Mouse (Mus musculus): ENCODE results near the gene Tbc1d7. TPM values are rescaled to one million over a fixed set of nuclear protein-coding genes. Genes with fewer than 3 reads are reported as not detected.

Tbc1d7 gene
- polyA plus RNA-seq, 1 experiment from 2014 or later, result 87.6 TPM

- no peak for ATAC-seq
- WGBS, result 78% methylated on average over 7 of the region's 7 CpGs
- Histone ChIP-seq H3K4me3 (replicated peaks) (no peak overlapping the region), H3K4me2 (replicated peaks) (no peak overlapping the region), H3K9me3 (no peaks in the 10 kb centered on the region), H3K36me3 (no peaks in the 10 kb centered on the region), H3K27me3 (no peaks in the 10 kb centered on the region), H3K27ac (no peak overlapping the region), H3K9ac (replicated peaks) (no peak overlapping the region), H3K4me1 (replicated peaks) (peaks cover 4% of the 10 kb centered on the region)
Observed at GRCm38 (mm10) chr13:43193266-43193665, 22.0 kb upstream of the Tbc1d7 start.

GRCm38 (mm10) chr13:43191741-43192192 is 20.5 kb upstream of the Tbc1d7 start:
- Histone ChIP-seq H3K4me3 (replicated peaks) (no peak overlapping the region), H3K9me3 (no peaks in the 10 kb centered on the region), H3K27me3 (no peaks in the 10 kb centered on the region), H3K4me1 (replicated peaks) (peaks cover 4% of the 10 kb centered on the region), H3K4me2 (replicated peaks) (peak overlapping the region; percentile 30), H3K27ac (no peak overlapping the region), H3K9ac (replicated peaks) (no peak overlapping the region), H3K36me3 (no peaks in the 10 kb centered on the region)
- WGBS, result 13% methylated on average over 14 of the region's 14 CpGs
- no peak for ATAC-seq

GRCm38 (mm10) chr13:43191290-43191689 is 20.0 kb upstream of the Tbc1d7 start:
- H3K27ac ChIP-seq, result no peak overlapping the region
- WGBS, result 26% methylated on average over 2 of the region's 2 CpGs
- H3K36me3 ChIP-seq, result no peaks in the 10 kb centered on the region
- H3K4me2 ChIP-seq (replicated peaks), result peak overlapping the region; percentile 30; the same call in 1 of the 2 replicates
- no peak for ATAC-seq
- H3K9me3 ChIP-seq, result no peaks in the 10 kb centered on the region
- H3K27me3 ChIP-seq, result no peaks in the 10 kb centered on the region
- H3K4me3 ChIP-seq (replicated peaks), result no peak overlapping the region
- H3K4me1 ChIP-seq (replicated peaks), result peaks cover 4% of the 10 kb centered on the region
- no peak overlapping the region for H3K9ac ChIP-seq (replicated peaks)

- no peaks in the 10 kb centered on the region for H3K27me3 ChIP-seq
- H3K4me3 ChIP-seq (replicated peaks), result no peak overlapping the region
- H3K4me2 ChIP-seq (replicated peaks), result no peak overlapping the region
- no peaks in the 10 kb centered on the region for H3K9me3 ChIP-seq
- no peak overlapping the region for H3K9ac ChIP-seq (replicated peaks)
- peaks cover 10% of the 10 kb centered on the region for H3K4me1 ChIP-seq (replicated peaks)
- 97% methylated on average over 4 of the region's 4 CpGs for WGBS
- H3K36me3 ChIP-seq, result no peaks in the 10 kb centered on the region
- ATAC-seq, result no peak
- H3K27ac ChIP-seq, result no peak overlapping the region
Observed at GRCm38 (mm10) chr13:43187736-43188135, 16.4 kb upstream of the Tbc1d7 start.

GRCm38 (mm10) chr13:43183248-43184055 is 12.2 kb upstream of the Tbc1d7 start:
- Histone ChIP-seq H3K4me2 (replicated peaks) (peak overlapping the region; percentile 51), H3K27ac (no peak overlapping the region), H3K9ac (replicated peaks) (no peak overlapping the region), H3K27me3 (peaks cover 11% of the 10 kb centered on the region), H3K36me3 (no peaks in the 10 kb centered on the region), H3K9me3 (no peaks in the 10 kb centered on the region), H3K4me3 (replicated peaks) (peak overlapping the region; percentile 18), H3K4me1 (replicated peaks) (peaks cover 13% of the 10 kb centered on the region)
- 49% methylated on average over 8 of the region's 8 CpGs for WGBS
- ATAC-seq, result peak; percentile 73

- peaks cover 13% of the 10 kb centered on the region for H3K4me1 ChIP-seq (replicated peaks)
- H3K27ac ChIP-seq, result peak overlapping the region; percentile 14; the same call in 1 of the 2 replicates
- peak overlapping the region; percentile 18 for H3K4me3 ChIP-seq (replicated peaks)
- peak; percentile 85 for ATAC-seq
- WGBS, result 8% methylated on average over 14 of the region's 14 CpGs
- H3K4me2 ChIP-seq (replicated peaks), result peak overlapping the region; percentile 51
- H3K36me3 ChIP-seq, result no peaks in the 10 kb centered on the region
- H3K27me3 ChIP-seq, result peaks cover 13% of the 10 kb centered on the region
- H3K9ac ChIP-seq (replicated peaks), result no peak overlapping the region; the same call in 1 of the 2 replicates
- no peaks in the 10 kb centered on the region for H3K9me3 ChIP-seq
Observed at GRCm38 (mm10) chr13:43182465-43183201, 11.3 kb upstream of the Tbc1d7 start.

GRCm38 (mm10) chr13:43181104-43181503 is 9.8 kb upstream of the Tbc1d7 start:
- H3K27ac ChIP-seq, result no peak overlapping the region
- no peak overlapping the region for H3K9ac ChIP-seq (replicated peaks)
- H3K4me2 ChIP-seq (replicated peaks), result no peak overlapping the region
- H3K27me3 ChIP-seq, result peaks cover 13% of the 10 kb centered on the region
- no peaks in the 10 kb centered on the region for H3K9me3 ChIP-seq
- no peaks in the 10 kb centered on the region for H3K36me3 ChIP-seq
- no peak for ATAC-seq
- H3K4me1 ChIP-seq (replicated peaks), result peaks cover 13% of the 10 kb centered on the region
- 62% methylated on average over 7 of the region's 7 CpGs for WGBS
- no peak overlapping the region for H3K4me3 ChIP-seq (replicated peaks)

GRCm38 (mm10) chr13:43177317-43177716 is 6.0 kb upstream of the Tbc1d7 start:
- 95% methylated on average over 7 of the region's 7 CpGs for WGBS
- Histone ChIP-seq H3K9ac (replicated peaks) (no peak overlapping the region), H3K27me3 (peaks cover 17% of the 10 kb centered on the region), H3K4me1 (replicated peaks) (peaks cover 5% of the 10 kb centered on the region), H3K4me3 (replicated peaks) (no peak overlapping the region), H3K9me3 (no peaks in the 10 kb centered on the region), H3K4me2 (replicated peaks) (no peak overlapping the region), H3K36me3 (no peaks in the 10 kb centered on the region), H3K27ac (no peak overlapping the region)
- ATAC-seq, result no peak

GRCm38 (mm10) chr13:43176676-43177075 is 5.4 kb upstream of the Tbc1d7 start:
- peaks cover 8% of the 10 kb centered on the region for H3K4me1 ChIP-seq (replicated peaks)
- H3K9ac ChIP-seq (replicated peaks), result no peak overlapping the region
- WGBS, result 92% methylated on average over 3 of the region's 3 CpGs
- no peaks in the 10 kb centered on the region for H3K9me3 ChIP-seq
- H3K4me3 ChIP-seq (replicated peaks), result no peak overlapping the region
- ATAC-seq, result no peak
- H3K27ac ChIP-seq, result no peak overlapping the region
- peaks cover 14% of the 10 kb centered on the region for H3K27me3 ChIP-seq
- H3K4me2 ChIP-seq (replicated peaks), result no peak overlapping the region
- H3K36me3 ChIP-seq, result no peaks in the 10 kb centered on the region

GRCm38 (mm10) chr13:43173262-43173661 is 2.0 kb upstream of the Tbc1d7 start:
- ATAC-seq, result no peak
- Histone ChIP-seq H3K36me3 (peaks cover 7% of the 10 kb centered on the region; the same call in 1 of the 2 replicates), H3K27me3 (0 out of 2 replicates have a peak, but pooled peaks cover 4% of the 10 kb centered on the region), H3K4me1 (replicated peaks) (peaks cover 11% of the 10 kb centered on the region), H3K4me2 (replicated peaks) (no peak overlapping the region), H3K4me3 (replicated peaks) (no peak overlapping the region), H3K9me3 (no peaks in the 10 kb centered on the region), H3K9ac (replicated peaks) (no peak overlapping the region), H3K27ac (no peak overlapping the region)
- WGBS, result 14% methylated on average over 9 of the region's 9 CpGs

GRCm38 (mm10) chr13:43172036-43172713 is 874 bp upstream of the Tbc1d7 start:
- Histone ChIP-seq H3K36me3 (peaks cover 7% of the 10 kb centered on the region; the same call in 1 of the 2 replicates), H3K9me3 (no peaks in the 10 kb centered on the region), H3K4me1 (replicated peaks) (peaks cover 11% of the 10 kb centered on the region), H3K4me3 (replicated peaks) (peak overlapping the region; percentile 68), H3K27ac (no peak overlapping the region), H3K27me3 (0 out of 2 replicates have a peak, but pooled peaks cover 4% of the 10 kb centered on the region), H3K9ac (replicated peaks) (peak overlapping the region; percentile 88; the same call in 1 of the 2 replicates), H3K4me2 (replicated peaks) (peak overlapping the region; percentile 68)
- WGBS, result 42% methylated on average over 14 of the region's 14 CpGs
- ATAC-seq, result no peak
